Mouse (Mus musculus) v-Abl transformed pro-B cells (cell line): ENCODE measurements around the gene Mgat5.

Experiments used
- in situ Hi-C, 2 experiments: fragments of 400-800 bp; cut with MboI; formaldehyde crosslinking; loops; one replicate each; pipeline ENCODE4 v1.15.1; 2025; ENCODE audit not compliant: unreplicated experiment in 2 of 2

Gene Mgat5

DNA sequence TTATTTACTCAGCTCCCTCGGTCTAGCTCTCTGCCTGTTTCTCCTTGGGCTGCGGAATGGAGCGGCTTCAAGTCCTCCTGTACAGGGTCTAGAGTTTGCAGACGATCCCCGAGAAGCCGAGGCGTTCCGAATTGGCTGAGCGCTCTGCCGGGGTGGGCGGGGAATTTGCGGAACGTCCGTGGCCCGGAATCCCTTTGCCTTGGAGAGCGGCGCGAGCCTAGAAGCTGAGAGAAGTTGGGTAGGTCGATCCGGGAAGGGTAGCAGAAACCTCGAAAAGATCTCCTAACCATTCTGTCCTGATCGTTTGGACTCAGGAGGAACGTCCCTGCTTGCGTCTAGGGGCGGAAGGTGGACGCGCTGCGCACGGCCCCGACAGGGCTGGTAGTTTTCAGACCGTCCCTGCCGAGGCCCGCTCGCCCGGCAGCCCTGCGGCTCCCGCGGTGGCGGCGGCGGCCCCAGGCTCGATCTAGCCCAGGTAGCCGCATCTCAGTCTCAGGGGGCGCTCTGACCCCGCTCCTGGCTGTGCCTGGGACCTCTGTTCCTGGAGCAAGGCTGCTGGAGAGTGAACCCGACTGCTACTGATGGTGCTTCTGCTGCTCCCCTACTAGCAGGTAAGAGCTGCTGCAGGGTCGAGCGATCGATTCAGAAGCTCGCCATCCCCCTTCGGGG lies at the start of gene Mgat5:
Gene Mgat5 (plus strand): TSS at position 199 of the 669 bp plus-strand sequence.
- in situ Hi-C loops = loop anchor here (5.0 to 25.0 kb wide), 8 partner anchors 97 to 570 kb away; partner anchors contain the start of genes Ccnt2 (in 1 of the 2) and Tmem163 (in 1 of the 2)

DNA sequence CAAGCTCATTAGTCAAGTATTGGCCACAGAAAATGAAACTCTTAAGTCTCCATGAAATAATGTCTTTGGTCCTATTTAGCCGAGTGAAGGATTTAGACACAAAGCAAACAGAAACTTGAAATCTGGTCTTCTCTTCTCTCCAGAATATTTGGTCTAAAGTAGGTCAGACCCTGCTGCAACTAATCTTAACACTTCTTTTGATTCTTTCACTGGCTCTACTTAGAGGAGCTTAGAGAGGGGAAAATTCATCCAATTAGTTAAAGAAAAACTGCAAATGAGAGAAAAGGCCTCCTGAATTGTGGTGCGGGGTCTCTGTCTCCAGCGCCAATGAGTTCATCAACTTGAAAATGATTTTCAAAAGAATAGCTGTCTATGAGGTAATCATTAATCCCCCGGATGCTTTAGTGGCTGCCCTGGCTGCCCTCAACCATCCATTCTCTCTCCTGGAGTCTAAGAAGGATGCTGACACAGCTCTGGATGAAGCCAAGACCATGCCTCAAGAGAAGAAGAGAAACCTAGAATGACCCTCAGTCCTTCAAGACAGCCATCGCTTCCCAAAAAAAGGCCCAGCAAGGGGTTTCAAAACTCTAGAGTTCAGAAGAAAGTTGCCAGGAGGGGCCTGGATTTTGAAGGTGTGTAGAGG lies 44.6 kb upstream of the Mgat5 start:
- in situ Hi-C loops = no loop called here

DNA sequence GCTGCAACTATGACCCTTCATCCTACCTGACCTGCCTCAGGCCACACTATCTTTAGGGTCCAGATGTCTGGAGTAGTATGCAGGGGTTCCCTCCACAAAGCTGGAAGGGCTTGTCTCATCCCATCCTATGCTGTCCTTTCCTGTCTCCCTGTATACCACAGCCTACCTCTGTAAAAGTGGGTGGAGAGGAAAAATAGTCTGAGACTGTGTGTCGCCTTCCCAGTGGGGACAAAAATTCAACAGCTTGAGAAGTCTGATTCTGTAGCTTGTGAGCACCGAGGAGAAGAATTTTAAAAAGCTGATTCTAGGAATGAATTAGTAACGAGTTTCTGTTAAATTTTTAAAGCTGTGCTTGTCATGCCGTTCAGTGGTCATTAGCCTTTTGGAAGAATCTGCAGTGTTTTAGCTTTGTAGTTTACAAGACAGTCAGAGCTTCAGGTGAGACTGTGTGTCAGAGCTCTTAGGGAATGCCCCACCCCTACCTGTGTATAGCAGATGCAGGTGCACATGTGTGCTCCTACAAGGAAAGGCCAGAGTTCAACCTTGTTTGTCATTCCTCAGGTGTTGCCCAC lies 40.1 kb upstream of the Mgat5 start:
- in situ Hi-C loops = no loop called here

DNA sequence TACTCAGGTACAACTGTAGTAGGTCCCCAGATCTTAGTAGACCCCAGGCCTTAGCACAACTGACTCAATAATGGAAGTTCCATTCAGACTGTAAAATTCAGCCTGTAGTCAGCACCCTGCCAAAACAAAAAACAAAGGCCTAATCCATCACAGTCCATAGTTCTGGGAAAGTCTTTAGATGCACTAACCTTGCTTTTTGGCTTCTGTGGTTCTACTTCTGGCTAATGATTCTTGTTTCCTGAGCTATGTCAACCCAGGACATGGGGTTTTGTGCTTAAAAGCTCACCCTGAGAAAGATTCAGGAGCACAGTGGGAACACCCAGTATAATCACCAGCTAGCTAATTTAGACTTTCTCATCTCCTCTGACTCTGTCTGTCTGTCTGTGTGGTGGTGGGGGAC lies 38.3 kb upstream of the Mgat5 start:
- in situ Hi-C loops = no loop called here

DNA sequence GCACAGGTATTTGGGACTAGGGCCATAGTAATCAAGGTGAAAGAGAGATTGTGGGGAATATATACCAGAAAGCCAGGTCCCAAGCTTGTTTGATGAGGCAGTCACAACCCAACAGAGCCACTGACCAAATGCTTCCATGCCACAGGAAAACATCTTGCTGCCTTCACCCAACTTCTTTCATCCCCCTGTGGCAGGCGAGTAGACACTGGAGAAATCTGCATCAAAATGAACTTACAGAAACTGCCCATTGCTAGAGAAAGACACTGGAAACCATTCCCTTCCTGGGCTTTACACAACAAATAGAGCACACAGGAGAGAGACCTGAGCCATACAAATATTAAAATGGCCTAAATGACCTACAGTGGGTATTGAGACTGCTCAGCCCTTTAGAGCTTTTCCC lies 37.2 kb upstream of the Mgat5 start:
- in situ Hi-C loops = no loop called here

DNA sequence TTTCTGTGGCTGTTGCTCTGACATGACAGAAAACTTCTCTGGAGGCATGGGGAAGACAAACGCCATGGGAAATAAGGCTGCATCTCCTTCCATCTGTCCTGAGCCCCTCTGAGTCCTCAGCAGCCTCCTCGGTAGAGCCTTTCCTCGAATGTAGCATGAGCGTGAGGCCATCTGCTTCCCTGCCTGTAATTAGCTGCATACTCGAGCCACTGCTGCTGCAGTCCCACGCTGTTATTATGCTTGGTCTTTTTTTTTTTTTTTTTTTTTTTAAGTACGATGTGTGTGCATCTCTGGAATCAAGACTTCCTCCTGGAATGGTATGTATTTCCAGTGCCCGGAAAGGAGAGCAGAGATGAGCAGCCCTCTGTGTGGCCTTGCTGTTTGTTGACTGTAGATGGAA lies 36.6 kb upstream of the Mgat5 start:
- in situ Hi-C loops = no loop called here

DNA sequence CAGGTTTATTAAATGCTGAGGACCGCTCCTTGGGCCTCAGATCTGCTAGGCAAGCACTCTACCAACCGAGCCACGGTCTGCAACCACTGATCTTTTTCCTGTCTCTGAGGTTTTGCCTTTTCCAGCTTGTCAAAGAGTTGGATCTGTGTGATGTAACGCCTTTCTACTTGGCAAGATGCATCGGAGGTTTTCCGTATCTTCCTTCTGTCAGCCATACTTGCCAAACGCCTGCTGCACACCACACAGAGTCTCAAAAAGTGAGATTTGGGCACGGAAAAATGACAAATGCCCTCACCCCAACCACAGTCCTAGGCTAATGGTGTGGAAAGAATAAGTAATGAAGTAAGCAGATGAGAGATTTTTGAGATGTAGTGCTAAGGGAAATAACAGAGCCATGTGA lies 35.3 kb upstream of the Mgat5 start:
- in situ Hi-C loops = no loop called here

DNA sequence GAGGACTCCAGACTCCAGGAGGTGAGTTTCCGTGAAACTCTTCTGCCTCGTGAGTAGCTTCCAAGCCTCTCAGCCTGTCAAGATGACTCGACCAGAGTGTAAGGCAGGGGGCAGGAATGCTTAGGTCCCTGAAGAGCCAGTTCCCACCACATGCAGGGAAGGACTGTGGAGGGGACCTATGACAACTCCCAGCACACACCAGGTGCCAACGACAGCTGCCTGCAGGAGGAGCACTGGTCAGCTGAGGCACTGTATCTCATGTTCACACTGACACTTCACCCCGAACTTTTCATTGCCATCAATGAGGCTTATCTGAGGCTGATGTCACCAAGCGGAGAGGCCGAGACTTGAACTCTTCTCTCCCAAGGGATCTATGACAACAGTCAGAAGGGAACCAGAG lies 33.5 kb upstream of the Mgat5 start:
- in situ Hi-C loops = no loop called here

DNA sequence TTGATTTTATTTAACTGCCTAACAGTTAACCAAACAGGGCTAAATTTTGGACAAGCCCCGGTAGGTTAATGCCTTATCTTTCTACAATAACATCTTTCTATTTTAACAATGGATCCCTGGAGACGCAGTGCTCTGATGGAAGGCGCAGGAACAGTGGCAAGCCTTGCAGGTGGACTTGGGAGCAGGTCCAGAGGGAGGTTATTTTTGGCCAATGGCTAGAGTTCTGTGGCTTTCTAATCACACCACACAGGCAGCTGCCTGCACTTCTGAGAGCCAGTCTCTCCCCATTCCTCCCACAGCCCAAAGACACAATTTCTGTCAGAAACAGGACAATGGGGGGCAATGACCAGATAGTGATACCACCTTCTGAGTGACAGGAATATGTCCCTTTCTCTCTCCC lies 31.4 kb upstream of the Mgat5 start:
- in situ Hi-C loops = no loop called here

DNA sequence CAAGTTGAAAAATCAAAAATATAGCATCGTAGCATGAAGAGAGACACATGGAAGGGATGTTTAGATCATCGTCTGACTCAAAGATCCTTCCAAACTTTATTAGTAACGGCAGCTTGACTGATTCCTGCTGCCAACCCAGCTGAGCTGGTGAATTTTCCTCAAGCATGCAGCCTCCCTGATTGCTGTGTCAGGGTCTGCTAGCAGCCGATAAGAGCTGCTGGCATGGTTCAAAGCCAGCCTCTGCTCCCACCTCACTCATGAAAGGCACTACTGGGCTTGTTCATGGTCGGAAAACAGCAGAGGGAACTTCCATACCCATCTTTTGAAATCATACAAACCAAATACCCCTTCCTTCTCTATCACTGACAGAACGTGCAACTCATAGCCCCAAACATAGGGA lies 12.4 kb upstream of the Mgat5 start:
- in situ Hi-C loops = loop anchor here in 1 of 2 experiments (10.0 kb wide), 1 partner anchor 168 kb away; no protein-coding TSS in a partner anchor

DNA sequence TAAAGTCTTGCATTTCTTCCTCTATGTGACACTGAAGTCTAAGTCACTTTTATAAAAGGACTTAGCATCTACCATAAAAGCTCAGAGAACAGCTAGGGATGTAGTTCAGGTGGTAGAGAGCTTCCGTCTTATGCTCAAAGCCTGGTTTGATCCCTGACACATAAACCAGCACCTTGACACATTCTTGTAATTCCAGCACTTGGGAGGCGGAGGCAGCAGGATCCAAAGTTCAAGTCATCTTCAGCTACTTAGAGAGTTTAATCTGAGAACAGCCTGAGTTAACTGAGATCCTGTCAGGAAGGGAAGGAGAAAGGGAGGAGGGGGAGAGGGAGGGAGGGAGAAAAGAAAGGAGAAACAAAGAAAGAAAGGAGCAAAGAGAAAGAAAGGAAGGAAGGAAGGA lies 5.6 kb upstream of the Mgat5 start:
- in situ Hi-C loops = loop anchor here in 1 of 2 experiments (10.0 kb wide), 1 partner anchor 174 kb away; no protein-coding TSS in a partner anchor

DNA sequence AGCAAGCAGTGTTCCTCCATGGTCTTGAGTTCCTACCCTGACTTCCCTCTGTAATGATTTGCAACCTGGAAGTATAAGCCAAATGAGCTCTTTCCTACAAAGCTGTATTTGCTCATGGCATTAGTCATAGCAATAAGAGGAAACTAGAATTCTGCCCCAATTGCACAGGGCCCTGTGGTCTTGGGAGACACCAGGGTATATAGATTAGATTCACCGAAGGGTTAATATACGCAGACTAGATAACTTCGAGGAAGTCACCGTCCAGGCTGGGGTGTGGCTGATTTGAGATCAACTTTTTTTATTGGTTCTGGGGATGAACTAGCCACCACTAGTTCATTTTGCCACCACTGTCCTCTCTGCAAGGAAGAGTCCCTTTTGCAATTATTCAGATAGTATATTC lies 2.5 kb upstream of the Mgat5 start:
- in situ Hi-C loops = loop anchor here (5.0 to 25.0 kb wide), 6 partner anchors 110 to 572 kb away; partner anchors contain the start of genes Ccnt2 (in 1 of the 2) and Tmem163 (in 1 of the 2)

DNA sequence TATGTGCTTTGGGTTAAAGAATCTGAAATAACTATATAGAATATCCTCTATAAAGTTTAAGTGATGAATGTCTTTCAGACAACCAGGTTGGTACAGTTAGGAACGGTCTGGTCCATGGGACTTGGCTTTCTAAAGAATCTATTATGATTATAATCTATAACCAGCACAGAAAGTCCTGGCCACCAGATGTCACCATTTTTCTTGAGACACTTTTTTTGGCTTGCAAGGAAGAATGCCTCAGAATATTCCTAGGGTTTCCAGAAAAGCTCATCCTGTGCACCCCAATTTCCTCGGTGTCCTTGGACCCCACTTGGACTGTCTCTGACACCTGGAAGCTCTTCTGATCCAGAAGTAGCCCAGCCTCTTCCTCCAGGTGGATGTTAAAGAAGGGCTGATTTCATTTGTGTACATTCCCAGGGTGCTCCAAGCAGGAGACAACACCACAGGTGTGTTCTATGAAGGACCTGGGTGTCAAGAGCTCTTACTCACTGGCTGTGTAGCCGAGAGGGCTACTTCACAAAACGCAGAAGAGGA lies 1.5 kb upstream of the Mgat5 start:
- in situ Hi-C loops = loop anchor here (5.0 to 25.0 kb wide), 6 partner anchors 109 to 572 kb away; partner anchors contain the start of genes Ccnt2 (in 1 of the 2) and Tmem163 (in 1 of the 2)

DNA sequence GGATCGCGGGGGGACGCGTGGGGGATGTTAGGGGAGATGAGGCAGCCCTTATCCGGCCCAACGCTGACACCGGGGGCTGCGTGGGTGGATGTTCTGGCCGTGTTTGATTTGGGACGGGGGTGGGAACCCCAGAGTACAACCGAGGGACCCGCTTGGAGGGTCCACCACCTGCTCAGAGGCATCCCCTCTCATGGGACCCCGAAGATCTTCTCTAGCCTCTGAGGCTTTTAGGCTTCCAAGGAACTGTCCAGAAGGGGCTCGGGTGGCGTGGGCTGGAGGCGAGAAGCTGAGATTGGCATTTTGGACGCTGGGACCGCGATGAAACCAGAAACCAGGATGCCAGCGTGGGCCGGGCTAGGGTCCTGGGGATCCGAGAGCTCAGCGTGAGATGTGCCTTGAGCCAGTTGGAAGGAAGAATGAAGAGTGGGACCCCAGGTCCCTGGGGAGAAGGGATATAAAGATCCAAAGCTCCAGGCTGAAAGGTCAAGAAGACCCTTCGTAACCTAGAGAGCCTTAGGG lies 745 bp downstream of the Mgat5 start:
- in situ Hi-C loops = loop anchor here (5.0 to 25.0 kb wide), 7 partner anchors 97 to 569 kb away; partner anchors contain the start of genes Ccnt2 (in 1 of the 2) and Tmem163 (in 1 of the 2)

DNA sequence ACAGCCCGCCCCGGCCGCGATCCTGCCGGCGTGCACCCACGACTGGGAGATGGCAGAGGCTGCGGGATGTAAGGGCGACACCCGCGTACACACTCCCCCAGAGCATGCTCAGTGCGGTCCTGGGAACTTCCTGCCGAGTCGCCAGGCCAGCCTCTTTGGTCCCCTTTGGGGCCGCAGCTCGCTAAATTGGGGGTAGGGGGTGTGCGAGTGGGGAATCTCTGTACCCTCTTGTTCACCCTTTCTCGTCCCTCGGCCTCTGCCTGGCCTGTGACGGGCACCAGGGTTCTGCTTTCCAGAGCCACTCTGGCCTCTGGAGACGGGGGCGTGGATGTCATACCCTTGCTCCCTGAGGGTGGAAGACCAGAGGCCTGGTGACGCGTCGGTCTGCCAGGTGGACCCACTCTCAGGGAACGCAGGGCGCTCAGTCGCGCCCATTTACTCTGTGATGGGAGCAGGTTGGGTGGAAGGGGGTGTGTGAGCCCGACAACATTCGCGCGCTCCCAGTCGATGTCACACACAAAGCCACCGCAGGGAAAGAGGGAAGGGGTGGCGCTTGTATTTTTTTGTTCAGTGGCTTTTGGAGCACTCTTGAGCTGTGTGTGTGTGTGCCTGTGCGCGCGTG lies 1.3 kb downstream of the Mgat5 start:
- in situ Hi-C loops = loop anchor here (5.0 to 25.0 kb wide), 7 partner anchors 96 to 569 kb away; partner anchors contain the start of genes Ccnt2 (in 1 of the 2) and Tmem163 (in 1 of the 2)

DNA sequence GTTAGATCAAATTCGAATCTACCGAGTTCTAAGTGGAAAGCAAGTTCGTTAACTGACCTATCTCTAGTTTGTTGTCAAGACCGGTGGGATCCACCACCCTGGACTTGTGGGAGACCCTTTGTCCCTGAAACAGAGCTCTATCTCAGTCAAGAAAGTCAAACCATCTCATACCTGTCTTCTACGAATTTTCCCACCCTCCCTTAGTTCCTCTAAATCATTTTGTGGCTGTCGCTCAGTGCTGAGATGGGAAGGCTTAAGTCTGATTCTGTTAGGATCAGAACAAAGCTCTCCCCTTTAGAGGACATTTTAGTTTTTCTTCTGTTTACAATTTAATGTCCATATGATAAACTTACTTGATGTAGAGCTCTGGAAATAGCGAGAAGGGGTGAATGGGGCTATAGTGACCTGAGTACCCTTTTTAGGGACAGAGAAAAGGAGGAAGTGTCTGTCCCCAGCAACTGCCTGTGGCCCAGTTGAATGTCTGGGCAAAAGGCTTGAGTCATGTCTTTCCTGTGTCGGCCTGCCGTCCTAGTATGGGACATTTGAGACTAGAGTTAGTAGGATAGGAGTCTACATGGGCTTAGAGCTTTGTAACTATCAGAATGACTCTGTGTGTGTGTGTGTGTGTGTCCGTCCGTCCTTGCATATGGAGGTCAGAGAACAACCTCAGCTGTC lies 2.2 kb downstream of the Mgat5 start:
- in situ Hi-C loops = loop anchor here (5.0 to 25.0 kb wide), 7 partner anchors 95 to 568 kb away; partner anchors contain the start of genes Ccnt2 (in 1 of the 2) and Tmem163 (in 1 of the 2)

DNA sequence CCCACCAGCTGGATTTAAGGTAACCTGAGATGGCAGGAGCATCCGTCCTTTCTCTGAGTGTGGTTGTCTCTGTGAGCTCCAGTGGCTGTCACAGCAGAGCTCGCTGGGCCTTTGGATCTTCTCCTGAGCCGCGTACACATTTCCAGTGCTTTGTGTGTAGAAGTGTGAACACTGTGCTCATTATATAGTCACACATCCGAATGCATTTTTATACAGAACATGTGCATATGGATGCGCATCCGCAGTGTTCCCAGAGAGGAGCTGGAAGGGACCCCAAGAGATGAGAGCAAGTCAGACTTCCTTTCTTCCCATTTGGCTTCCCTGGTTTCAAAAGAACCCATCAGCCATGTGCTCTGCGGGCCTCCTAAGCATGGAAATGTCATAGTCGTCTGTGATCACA lies 3.4 kb downstream of the Mgat5 start:
- in situ Hi-C loops = loop anchor here (5.0 to 25.0 kb wide), 7 partner anchors 94 to 567 kb away; partner anchors contain the start of genes Ccnt2 (in 1 of the 2) and Tmem163 (in 1 of the 2)

DNA sequence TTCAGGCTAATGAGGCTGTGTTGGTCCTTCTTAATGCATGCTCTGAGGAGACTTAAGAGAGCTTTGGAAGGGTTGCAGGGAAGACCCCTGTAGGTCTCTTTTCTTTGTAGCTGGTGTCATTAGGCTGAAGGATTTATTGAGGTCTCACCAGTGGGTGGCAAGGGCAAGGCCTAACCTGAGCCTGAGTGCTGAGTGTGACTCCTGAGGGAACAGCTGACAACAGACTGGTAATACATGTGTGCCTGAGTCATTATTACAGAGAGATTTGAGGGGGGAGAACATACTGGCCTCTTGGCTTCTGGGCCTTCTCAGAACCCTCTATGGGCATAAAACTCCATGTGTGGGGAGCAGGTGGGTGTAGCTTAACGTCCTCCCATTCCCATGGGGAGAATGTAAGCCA lies 8.0 kb downstream of the Mgat5 start:
- in situ Hi-C loops = loop anchor here (25.0 kb wide), 2 partner anchors 99 to 474 kb away; partner anchors contain the start of gene Tmem163 (in 1 of the 2)

DNA sequence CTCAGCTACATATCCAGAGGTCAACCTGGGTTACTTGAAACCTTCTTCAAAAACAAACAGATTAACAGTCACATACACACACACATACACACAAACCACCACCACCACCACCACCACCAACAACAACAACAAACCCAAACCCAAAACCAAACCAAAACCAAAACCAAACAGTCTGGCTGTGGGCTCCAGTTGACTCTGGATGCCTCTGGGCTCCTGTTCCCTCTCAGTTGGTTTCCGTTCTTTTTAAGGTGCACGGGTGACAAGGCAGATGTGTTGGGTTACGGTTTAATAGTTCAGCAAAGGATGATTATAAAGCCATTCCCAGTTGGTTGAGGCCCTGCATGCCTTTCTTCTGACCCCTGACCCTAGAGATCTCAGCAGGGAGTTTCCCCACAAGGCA lies 8.6 kb downstream of the Mgat5 start:
- in situ Hi-C loops = loop anchor here (25.0 kb wide), 2 partner anchors 99 to 474 kb away; partner anchors contain the start of gene Tmem163 (in 1 of the 2)
